12 mouse cellular contexts compared by ENCODE assay signal in the genomic region with DNA sequence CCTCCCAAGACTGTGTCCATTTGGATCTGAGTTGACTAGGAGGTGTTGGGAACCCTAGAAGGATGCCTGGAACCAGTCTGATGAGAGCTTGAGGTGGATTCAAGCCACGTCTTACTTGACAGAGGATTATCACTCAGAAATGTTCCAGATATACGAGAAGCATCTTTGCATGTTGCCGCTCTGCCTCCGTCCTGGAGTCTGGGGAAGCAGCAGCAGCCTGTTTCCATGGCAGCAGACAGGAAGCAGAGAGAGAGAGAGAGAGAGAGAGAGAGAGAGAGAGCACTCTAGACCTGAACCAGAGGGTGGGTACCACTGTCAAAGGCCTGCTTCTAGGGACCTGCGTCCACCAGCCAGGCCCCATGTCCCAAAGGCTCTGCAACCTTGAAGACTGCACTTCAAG.
A peak's percentile ranks its signal among the peaks of the same experiment; 100 is the strongest.
DNase-seq lines count a peak whose midpoint lies in the region; ATAC-seq and TF ChIP-seq lines count a peak whose summit lies in the region.
"Had no signal": no experiment of that assay in that cellular context is flagged by ENCODE, and none has a peak within 500 bp of the region (broad histone marks: within the 10 kb centered on the region; RNA-seq: fewer than 3 reads in every experiment).

No protein-coding gene starts in this region.

- no peak overlapping the region for H3K4me2 ChIP-seq in forebrain, postnatal 0 days (ENCODE audit: low read depth)
- H3K4me2 ChIP-seq in midbrain, embryonic 16.5 days (ENCODE audit: low read length) = no peak overlapping the region

- peak overlapping the region; percentile 86 for H3K27ac ChIP-seq in embryonic facial prominence, embryonic 10.5 days (replicated peaks)
- H3K27ac ChIP-seq in forebrain, postnatal 0 days (ENCODE audit: low read depth, low read length) = peak overlapping the region; percentile 86
- peak overlapping the region; percentile 84 for H3K27ac ChIP-seq in midbrain, embryonic 16.5 days (ENCODE audit: low read length)
- H3K27ac ChIP-seq: heart, adult 2 months; stomach, postnatal 0 days had no signal

- no peaks in the 10 kb centered on the region for H3K36me3 ChIP-seq in embryonic facial prominence, embryonic 10.5 days (replicated peaks)
- H3K36me3 ChIP-seq in forebrain, postnatal 0 days (ENCODE audit: insufficient read depth) = no peaks in the 10 kb centered on the region
- H3K36me3 ChIP-seq in midbrain, embryonic 16.5 days (ENCODE audit: control insufficient read depth, insufficient read depth, low read length) = no peaks in the 10 kb centered on the region

- DNase-seq in layer of hippocampus, adult 18-20 months (ENCODE audit: low spot score in 2 of 2) = peak; percentile 16 to 33
- no peak for DNase-seq in layer of hippocampus, postnatal 10 days (ENCODE audit: low spot score in 2 of 2)
- DNase-seq in embryonic facial prominence, embryonic 10.5 days (ENCODE audit: low spot score) = peak; percentile 59
- peak; percentile 86 for DNase-seq in forebrain, postnatal 0 days
- no peak for DNase-seq in thymus, postnatal 25 days
- DNase-seq in spleen, postnatal 4 days (ENCODE audit: low spot score in 2 of 2) = no peak
- DNase-seq: heart, adult 2 months; lung, adult 2 months had no signal

- peaks cover 62% of the 10 kb centered on the region for H3K27me3 ChIP-seq in embryonic facial prominence, embryonic 10.5 days (replicated peaks; ENCODE audit: low read depth, poor library complexity, severe bottlenecking)
- no peaks in the 10 kb centered on the region for H3K27me3 ChIP-seq in forebrain, postnatal 0 days (ENCODE audit: insufficient read depth, low read length)
- H3K27me3 ChIP-seq in midbrain, embryonic 16.5 days (ENCODE audit: control insufficient read depth, insufficient read depth, low read depth, low read length) = no peaks in the 10 kb centered on the region

- H3K9me3 ChIP-seq in embryonic facial prominence, embryonic 10.5 days = no peaks in the 10 kb centered on the region
- no peaks in the 10 kb centered on the region for H3K9me3 ChIP-seq in forebrain, postnatal 0 days (ENCODE audit: low read length)
- H3K9me3 ChIP-seq in midbrain, embryonic 16.5 days (replicated peaks; ENCODE audit: control insufficient read depth, low read length, poor library complexity, severe bottlenecking) = no peaks in the 10 kb centered on the region

- 0 out of 2 replicates have a peak overlapping the region, but pooled peaks have one; percentile 5 for H3K4me3 ChIP-seq in embryonic facial prominence, embryonic 10.5 days
- no peak overlapping the region for H3K4me3 ChIP-seq in forebrain, postnatal 0 days (ENCODE audit: low read depth, low read length)
- H3K4me3 ChIP-seq in midbrain, embryonic 16.5 days (ENCODE audit: low read depth, low read length) = no peak overlapping the region
- H3K4me3 ChIP-seq: erythroblast, embryonic 14.5 days; heart, adult 2 months had no signal

- TF ChIP-seq CTCF in forebrain, postnatal 0 days (IDR thresholded peaks at IDR 0.05; ENCODE audit: low read depth) = no peak

- ATAC-seq in forebrain, postnatal 0 days = peak; percentile 94
- peak; percentile 87 for ATAC-seq in midbrain, embryonic 16.5 days
- ATAC-seq: intestine, embryonic 16.5 days had no signal

- 43% methylated on average over 5 of the region's 5 CpGs for WGBS in embryonic facial prominence, embryonic 10.5 days
- WGBS in forebrain, postnatal 0 days = 34% methylated on average over 5 of the region's 5 CpGs
- WGBS in midbrain, embryonic 16.5 days = 12% methylated on average over 5 of the region's 5 CpGs

- peaks cover 95% of the 10 kb centered on the region for H3K4me1 ChIP-seq in embryonic facial prominence, embryonic 10.5 days
- peaks cover 12% of the 10 kb centered on the region for H3K4me1 ChIP-seq in forebrain, postnatal 0 days (ENCODE audit: insufficient read depth)
- H3K4me1 ChIP-seq in midbrain, embryonic 16.5 days (ENCODE audit: control insufficient read depth, insufficient read depth, low read length) = peaks cover 28% of the 10 kb centered on the region

- no peak overlapping the region for H3K9ac ChIP-seq in forebrain, postnatal 0 days
- no peak overlapping the region; the same call in 1 of the 2 replicates for H3K9ac ChIP-seq in midbrain, embryonic 16.5 days (ENCODE audit: low read depth, low read length)

Comparison
In these comparisons a context has a peak if more than half of its experiments do, and no peak if none do; other contexts are left out.
1. DNase-seq: peak in layer of hippocampus, adult 18-20 months (2 of 2), embryonic facial prominence, embryonic 10.5 days (single experiment) and forebrain, postnatal 0 days (single experiment); none in layer of hippocampus, postnatal 10 days (0 of 2), thymus, postnatal 25 days (single experiment) and spleen, postnatal 4 days (0 of 2).
2. Peak in every context shown above with its lines, with median percentiles within 50 percentile points of each other: H3K27ac ChIP-seq.